In the genomic region with DNA sequence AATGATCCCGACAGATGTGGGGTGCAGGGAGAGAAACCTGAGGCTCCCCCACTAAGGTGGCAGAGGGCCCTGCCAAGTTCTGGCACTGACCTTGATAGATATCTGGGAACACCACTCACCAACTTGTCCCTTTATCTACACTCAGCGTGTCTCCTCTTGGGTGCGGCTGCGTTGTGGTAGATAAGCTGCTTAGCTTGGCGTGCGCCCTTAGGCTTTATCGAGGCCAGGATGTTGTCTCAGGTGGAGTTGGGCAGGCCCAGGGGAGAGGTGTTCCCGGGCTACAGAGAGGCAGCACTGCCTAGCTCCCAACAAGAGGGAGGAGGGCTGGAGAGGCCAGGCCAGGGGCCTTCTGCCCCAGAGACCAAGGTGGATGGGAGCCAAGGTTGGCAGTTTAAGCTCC, we compare ENCODE assay signal across 14 mouse cellular contexts. TPM values are rescaled to one million over a fixed set of nuclear protein-coding genes. Genes with fewer than 3 reads are reported as not detected.
DNase-seq lines count a peak whose midpoint lies in the region; ATAC-seq lines count a peak whose summit lies in the region.
"Had no signal": no experiment of that assay in that cellular context is flagged by ENCODE, and none has a peak within 500 bp of the region (broad histone marks: within the 10 kb centered on the region; RNA-seq: fewer than 3 reads in every experiment).

No protein-coding gene starts in this region.

- H3K27me3 ChIP-seq in lung, embryonic 16.5 days (ENCODE audit: control insufficient read depth, insufficient read depth, low read depth, low read length): no peaks in the 10 kb centered on the region
- H3K27me3 ChIP-seq in erythroblast, embryonic 14.5 days (ENCODE audit: control insufficient read depth): peaks cover 7% of the 10 kb centered on the region
- peaks cover 23% of the 10 kb centered on the region for H3K27me3 ChIP-seq in liver, embryonic 13.5 days
- no peaks in the 10 kb centered on the region for H3K27me3 ChIP-seq in stomach, embryonic 14.5 days (ENCODE audit: control insufficient read depth, insufficient read depth, low read length)
- H3K27me3 ChIP-seq: embryonic facial prominence, embryonic 13.5 days had no signal

- no peak overlapping the region for H3K4me3 ChIP-seq in lung, embryonic 16.5 days (ENCODE audit: low read length)
- H3K4me3 ChIP-seq in erythroblast, embryonic 14.5 days (replicated peaks): peak overlapping the region; percentile 52
- peak overlapping the region; percentile 35 for H3K4me3 ChIP-seq in liver, embryonic 13.5 days (replicated peaks)
- H3K4me3 ChIP-seq in stomach, embryonic 14.5 days (ENCODE audit: low read depth, low read length): no peak overlapping the region
- H3K4me3 ChIP-seq: embryonic facial prominence, embryonic 13.5 days; gastrocnemius, adult 2 months had no signal

- 59% methylated on average over 8 of the region's 8 CpGs for WGBS in lung, embryonic 16.5 days
- 16% methylated on average over 8 of the region's 8 CpGs for WGBS in liver, embryonic 13.5 days (ENCODE audit: insufficient replicate concordance)
- WGBS in stomach, embryonic 14.5 days: 71% methylated on average over 8 of the region's 8 CpGs

- H3K27ac ChIP-seq in lung, embryonic 16.5 days (ENCODE audit: low read length): no peak overlapping the region
- peak overlapping the region; percentile 91 for H3K27ac ChIP-seq in liver, embryonic 13.5 days
- peak overlapping the region; percentile 53; the same call in 1 of the 2 replicates for H3K27ac ChIP-seq in stomach, embryonic 14.5 days (ENCODE audit: low read length)
- H3K27ac ChIP-seq: embryonic facial prominence, embryonic 13.5 days; gastrocnemius, adult 2 months; kidney, postnatal 0 days had no signal

- H3K9ac ChIP-seq in lung, embryonic 16.5 days (ENCODE audit: low read length): no peak overlapping the region
- peak overlapping the region; percentile 74 for H3K9ac ChIP-seq in liver, embryonic 13.5 days
- no peak overlapping the region for H3K9ac ChIP-seq in stomach, embryonic 14.5 days (replicated peaks; ENCODE audit: low read depth, low read length)
- H3K9ac ChIP-seq: embryonic facial prominence, embryonic 13.5 days had no signal

- no peak overlapping the region for H3K4me2 ChIP-seq in lung, embryonic 16.5 days (ENCODE audit: low read depth, low read length)
- H3K4me2 ChIP-seq in liver, embryonic 13.5 days: peak overlapping the region; percentile 72
- no peak overlapping the region for H3K4me2 ChIP-seq in stomach, embryonic 14.5 days (replicated peaks; ENCODE audit: low read depth, low read length)
- H3K4me2 ChIP-seq: embryonic facial prominence, embryonic 13.5 days had no signal

- peak; percentile 51; the same call in 1 of the 2 replicates for ATAC-seq in lung, embryonic 16.5 days (ENCODE audit: low read depth)
- ATAC-seq in liver, embryonic 13.5 days (ENCODE audit: low read depth): peak; percentile 99
- ATAC-seq in stomach, embryonic 14.5 days (ENCODE audit: insufficient number of reproducible peaks, insufficient read depth, low FRiP score, low read depth): peak; percentile 89
- no peak for ATAC-seq in cerebellum, adult (ENCODE audit: insufficient number of reproducible peaks, low FRiP score, low TSS enrichment)

- H3K36me3 ChIP-seq in lung, embryonic 16.5 days (ENCODE audit: control insufficient read depth, insufficient read depth, low read length): no peaks in the 10 kb centered on the region
- H3K36me3 ChIP-seq in erythroblast, embryonic 14.5 days (ENCODE audit: control insufficient read depth): peaks cover 4% of the 10 kb centered on the region
- no peaks in the 10 kb centered on the region for H3K36me3 ChIP-seq in liver, embryonic 13.5 days
- no peaks in the 10 kb centered on the region for H3K36me3 ChIP-seq in stomach, embryonic 14.5 days (ENCODE audit: control insufficient read depth, insufficient read depth, low read length)
- H3K36me3 ChIP-seq: embryonic facial prominence, embryonic 13.5 days had no signal

- H3K4me1 ChIP-seq in lung, embryonic 16.5 days (replicated peaks; ENCODE audit: control insufficient read depth, insufficient read depth, low read length): peaks cover 10% of the 10 kb centered on the region
- peaks cover 91% of the 10 kb centered on the region for H3K4me1 ChIP-seq in erythroblast, embryonic 14.5 days (ENCODE audit: control insufficient read depth)
- H3K4me1 ChIP-seq in liver, embryonic 13.5 days (replicated peaks): peaks cover 82% of the 10 kb centered on the region
- H3K4me1 ChIP-seq in stomach, embryonic 14.5 days (ENCODE audit: control insufficient read depth, insufficient read depth, low read length): no peaks in the 10 kb centered on the region

- DNase-seq in lung, adult 18-20 months: no peak
- DNase-seq in liver, embryonic 13.5 days: peak; percentile 88
- no peak for DNase-seq in cerebellum, adult 9-11 months
- no peak for DNase-seq in adrenal gland, postnatal 10 days
- DNase-seq: cerebellum, adult 18-20 months; gastrocnemius, adult 2 months had no signal

- H3K9me3 ChIP-seq in lung, embryonic 16.5 days (ENCODE audit: control insufficient read depth, low read length): no peaks in the 10 kb centered on the region
- H3K9me3 ChIP-seq in erythroblast, embryonic 14.5 days (ENCODE audit: control insufficient read depth, low read length): peaks cover 3% of the 10 kb centered on the region; the same call in 1 of the 2 replicates
- no peaks in the 10 kb centered on the region for H3K9me3 ChIP-seq in liver, embryonic 13.5 days (replicated peaks)
- H3K9me3 ChIP-seq in stomach, embryonic 14.5 days (ENCODE audit: control insufficient read depth, low read depth, low read length): no peaks in the 10 kb centered on the region
- H3K9me3 ChIP-seq: embryonic facial prominence, embryonic 13.5 days had no signal

RNA-seq across cellular contexts. Expression of a gene that starts 17.8 kb away (rescaled TPM):
- 0.35 and 0.40 TPM in 2 replicates for polyA plus RNA-seq in lung, embryonic 16.5 days (2015; fragmentation: Nextera tagmentation; extraction: Ambion mirVana)
- under 0.01 TPM in 1 of 2 replicates, not detected in the other for polyA plus RNA-seq in erythroblast, embryonic 14.5 days (2012)
- polyA plus RNA-seq in liver, embryonic 13.5 days (2015; fragmentation: Nextera tagmentation; extraction: Ambion mirVana): not detected in 2 replicates
- polyA plus RNA-seq in stomach, embryonic 14.5 days (2014; fragmentation: Nextera tagmentation; extraction: Ambion mirVana): 3.4 and 3.5 TPM in 2 replicates
- total RNA-seq in adrenal gland, postnatal 10 days (2021): not detected
- total RNA-seq: gastrocnemius, adult 2 months; liver, adult 2 months; midbrain, postnatal 0 days had no signal
- polyA plus RNA-seq: embryonic facial prominence, embryonic 13.5 days; kidney, postnatal 0 days; midbrain, postnatal 0 days had no signal

Comparison
In these comparisons a context has a peak if more than half of its experiments do, and no peak if none do; other contexts are left out.
1. H3K4me3 ChIP-seq: peak in erythroblast, embryonic 14.5 days (single experiment) and liver, embryonic 13.5 days (single experiment); none in lung, embryonic 16.5 days (single experiment) and stomach, embryonic 14.5 days (single experiment).